Comparison of ENCODE assay signal across 11 mouse cellular contexts in the genomic region with DNA sequence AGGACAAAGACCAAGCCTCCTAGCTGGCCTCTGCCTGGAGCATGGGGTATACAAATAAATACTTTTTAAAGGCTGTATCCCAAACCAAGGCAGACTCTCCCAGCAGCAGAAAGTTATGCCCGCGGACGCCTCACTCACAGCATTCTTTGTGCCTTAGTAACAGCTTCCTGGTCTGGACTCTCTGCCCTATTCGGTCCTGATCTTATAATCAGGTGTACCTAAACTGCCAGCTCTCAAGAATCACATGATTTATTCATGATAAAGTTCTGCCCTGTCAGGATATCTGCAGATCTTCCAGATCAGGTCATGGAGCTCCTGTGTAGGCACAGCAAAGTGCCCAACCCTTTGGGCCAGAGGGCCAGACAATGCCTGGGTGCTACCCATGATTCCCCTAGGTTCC. TPM values are rescaled to one million over a fixed set of nuclear protein-coding genes. Genes with fewer than 3 reads are reported as not detected.
A peak's percentile ranks its signal among the peaks of the same experiment; 100 is the strongest.
DNase-seq lines count a peak whose midpoint lies in the region; ATAC-seq and TF ChIP-seq lines count a peak whose summit lies in the region.
"Had no signal": no experiment of that assay in that cellular context is flagged by ENCODE, and none has a peak within 500 bp of the region (broad histone marks: within the 10 kb centered on the region; RNA-seq: fewer than 3 reads in every experiment).

No protein-coding gene starts in this region.

- peak overlapping the region; percentile 95 for H3K27ac ChIP-seq in lung, postnatal 0 days (ENCODE audit: low read length)
- H3K27ac ChIP-seq in intestine, embryonic 14.5 days (ENCODE audit: low read depth): peak overlapping the region; percentile 80
- no peak overlapping the region; the same call in 1 of the 2 replicates for H3K27ac ChIP-seq in liver, embryonic 11.5 days (ENCODE audit: low read depth, low read length)
- peak overlapping the region; percentile 94 for H3K27ac ChIP-seq in stomach, postnatal 0 days (replicated peaks)
- H3K27ac ChIP-seq: neural tube, embryonic 15.5 days had no signal

- TF ChIP-seq CTCF in lung, postnatal 0 days (IDR thresholded peaks at IDR 0.05): no peak
- no peak for TF ChIP-seq CTCF in stomach, postnatal 0 days (IDR thresholded peaks at IDR 0.05; ENCODE audit: low read depth)

- H3K4me3 ChIP-seq in lung, postnatal 0 days (ENCODE audit: low read depth, low read length): no peak overlapping the region
- no peak overlapping the region for H3K4me3 ChIP-seq in intestine, embryonic 14.5 days (ENCODE audit: low read depth, low read length)
- no peak overlapping the region for H3K4me3 ChIP-seq in liver, embryonic 11.5 days (ENCODE audit: low read depth, low read length)
- H3K4me3 ChIP-seq in stomach, postnatal 0 days (ENCODE audit: low read depth, low read length): peak overlapping the region; percentile 13; the same call in 1 of the 2 replicates
- H3K4me3 ChIP-seq: erythroblast, embryonic 14.5 days; neural tube, embryonic 15.5 days had no signal

- no peak overlapping the region for H3K9ac ChIP-seq in lung, postnatal 0 days (replicated peaks; ENCODE audit: low read depth)
- H3K9ac ChIP-seq in intestine, embryonic 14.5 days (ENCODE audit: low read length): no peak overlapping the region
- H3K9ac ChIP-seq in liver, embryonic 11.5 days (ENCODE audit: low read depth, low read length): no peak overlapping the region
- no peak overlapping the region; the same call in 1 of the 2 replicates for H3K9ac ChIP-seq in stomach, postnatal 0 days (ENCODE audit: low read length)
- H3K9ac ChIP-seq: neural tube, embryonic 15.5 days had no signal

- peak; percentile 61 for DNase-seq in lung, postnatal 0 days (ENCODE audit: low spot score)
- no peak for DNase-seq in lung, postnatal 14 days
- DNase-seq in intestine, embryonic 14.5 days (ENCODE audit: low spot score): peak; percentile 66
- no peak for DNase-seq in liver, embryonic 11.5 days (ENCODE audit: low spot score)
- peak; percentile 55 for DNase-seq in stomach, postnatal 0 days (ENCODE audit: low spot score)
- no peak for DNase-seq in cerebellum, adult 9-10 months
- no peak for DNase-seq in right cerebral cortex, postnatal 36 days (ENCODE audit: low spot score in 2 of 2)
- DNase-seq: thymus, postnatal 4 days had no signal

- no peaks in the 10 kb centered on the region for H3K27me3 ChIP-seq in lung, postnatal 0 days (replicated peaks; ENCODE audit: insufficient read depth, low read length)
- no peaks in the 10 kb centered on the region for H3K27me3 ChIP-seq in intestine, embryonic 14.5 days (replicated peaks; ENCODE audit: control insufficient read depth, insufficient read depth, low read length)
- H3K27me3 ChIP-seq in liver, embryonic 11.5 days (replicated peaks; ENCODE audit: control insufficient read depth, insufficient read depth, low read length): peaks cover 24% of the 10 kb centered on the region
- H3K27me3 ChIP-seq in stomach, postnatal 0 days (ENCODE audit: control insufficient read depth, insufficient read depth, low read length): no peaks in the 10 kb centered on the region
- H3K27me3 ChIP-seq: neural tube, embryonic 15.5 days had no signal

- TF ChIP-seq EP300 in lung, postnatal 0 days (IDR thresholded peaks at IDR 0.05): no peak
- TF ChIP-seq EP300 in stomach, postnatal 0 days (optimal IDR thresholded peaks at IDR 0.05): no peak

- no peak for ATAC-seq in lung, postnatal 0 days
- 0 out of 2 replicates have a peak, but pooled peaks have one; percentile 1 for ATAC-seq in intestine, embryonic 14.5 days (replicated peaks; ENCODE audit: low FRiP score, low TSS enrichment, low read depth)
- no peak for ATAC-seq in liver, embryonic 11.5 days (replicated peaks; ENCODE audit: low FRiP score)
- ATAC-seq in stomach, postnatal 0 days (ENCODE audit: low FRiP score, low TSS enrichment): peak; percentile 36

- H3K9me3 ChIP-seq in lung, postnatal 0 days (ENCODE audit: low read length): no peaks in the 10 kb centered on the region
- H3K9me3 ChIP-seq in intestine, embryonic 14.5 days (ENCODE audit: control insufficient read depth, low read length): no peaks in the 10 kb centered on the region
- H3K9me3 ChIP-seq in liver, embryonic 11.5 days (ENCODE audit: control insufficient read depth, low read length): no peaks in the 10 kb centered on the region
- H3K9me3 ChIP-seq in stomach, postnatal 0 days (ENCODE audit: control insufficient read depth, low read length): no peaks in the 10 kb centered on the region
- H3K9me3 ChIP-seq: G1E; neural tube, embryonic 15.5 days had no signal

- no peaks in the 10 kb centered on the region for H3K36me3 ChIP-seq in lung, postnatal 0 days (ENCODE audit: insufficient read depth, low read length)
- no peaks in the 10 kb centered on the region for H3K36me3 ChIP-seq in intestine, embryonic 14.5 days (ENCODE audit: control insufficient read depth, insufficient read depth, low read length)
- H3K36me3 ChIP-seq in liver, embryonic 11.5 days (ENCODE audit: control insufficient read depth, insufficient read depth, low read length): no peaks in the 10 kb centered on the region
- H3K36me3 ChIP-seq in stomach, postnatal 0 days (ENCODE audit: control insufficient read depth, insufficient read depth, low read length): no peaks in the 10 kb centered on the region
- H3K36me3 ChIP-seq: G1E had no signal

- WGBS in lung, postnatal 0 days: 36% methylated on average over 4 of the region's 4 CpGs
- WGBS in intestine, embryonic 14.5 days: 58% methylated on average over 4 of the region's 4 CpGs
- WGBS in liver, embryonic 11.5 days: 52% methylated on average over 4 of the region's 4 CpGs
- WGBS in stomach, postnatal 0 days: 46% methylated on average over 4 of the region's 4 CpGs

- H3K4me2 ChIP-seq in lung, postnatal 0 days (replicated peaks; ENCODE audit: low read depth, low read length): peak overlapping the region; percentile 36
- peak overlapping the region; percentile 20 for H3K4me2 ChIP-seq in intestine, embryonic 14.5 days (ENCODE audit: low read length)
- H3K4me2 ChIP-seq in liver, embryonic 11.5 days: peak overlapping the region; percentile 41
- peak overlapping the region; percentile 76 for H3K4me2 ChIP-seq in stomach, postnatal 0 days (replicated peaks; ENCODE audit: low read depth)
- H3K4me2 ChIP-seq: neural tube, embryonic 15.5 days had no signal

- H3K4me1 ChIP-seq in lung, postnatal 0 days (ENCODE audit: insufficient read depth, low read depth, low read length): no peaks in the 10 kb centered on the region
- H3K4me1 ChIP-seq in intestine, embryonic 14.5 days (replicated peaks; ENCODE audit: control insufficient read depth, insufficient read depth, low read length): peaks cover 8% of the 10 kb centered on the region
- 0 out of 2 replicates have a peak, but pooled peaks cover 5% of the 10 kb centered on the region for H3K4me1 ChIP-seq in liver, embryonic 11.5 days (replicated peaks; ENCODE audit: control insufficient read depth, insufficient read depth, low read length)
- no peaks in the 10 kb centered on the region for H3K4me1 ChIP-seq in stomach, postnatal 0 days (replicated peaks; ENCODE audit: control insufficient read depth, insufficient read depth)

RNA-seq across cellular contexts. Expression of gene Cgn, which starts 3.4 kb away (rescaled TPM):
- 29.6 and 37.6 TPM in 2 replicates for polyA plus RNA-seq in lung, postnatal 0 days (2015; fragmentation: Nextera tagmentation; extraction: Ambion mirVana)
- 38.9 and 41.9 TPM in 2 replicates for polyA plus RNA-seq in intestine, embryonic 14.5 days (2014; fragmentation: Nextera tagmentation; extraction: Ambion mirVana)
- 10.6 and 11.5 TPM in 2 replicates for polyA plus RNA-seq in liver, embryonic 11.5 days (2014; fragmentation: Nextera tagmentation; extraction: Ambion mirVana)
- 24.7 and 25.2 TPM in 2 replicates for polyA plus RNA-seq in stomach, postnatal 0 days (2015; fragmentation: Nextera tagmentation; extraction: Ambion mirVana)

RNA-seq across cellular contexts. Expression of gene Pogz, which starts 54.4 kb away (rescaled TPM):
- polyA plus RNA-seq in lung, postnatal 0 days (2015; fragmentation: Nextera tagmentation; extraction: Ambion mirVana): 6.8 and 8.1 TPM in 2 replicates
- 19.6 and 19.9 TPM in 2 replicates for polyA plus RNA-seq in intestine, embryonic 14.5 days (2014; fragmentation: Nextera tagmentation; extraction: Ambion mirVana)
- polyA plus RNA-seq in liver, embryonic 11.5 days (2014; fragmentation: Nextera tagmentation; extraction: Ambion mirVana): 12.2 and 12.7 TPM in 2 replicates
- 4.1 and 4.6 TPM in 2 replicates for polyA plus RNA-seq in stomach, postnatal 0 days (2015; fragmentation: Nextera tagmentation; extraction: Ambion mirVana)

Comparison
In these comparisons a context has a peak if more than half of its experiments do, and no peak if none do; other contexts are left out.
1. DNase-seq: peak in lung, postnatal 0 days (single experiment), intestine, embryonic 14.5 days (single experiment) and stomach, postnatal 0 days (single experiment); none in lung, postnatal 14 days (single experiment), liver, embryonic 11.5 days (single experiment), cerebellum, adult 9-10 months (single experiment) and right cerebral cortex, postnatal 36 days (0 of 2).
2. ATAC-seq: peak in intestine, embryonic 14.5 days (single experiment) and stomach, postnatal 0 days (single experiment); none in lung, postnatal 0 days (single experiment) and liver, embryonic 11.5 days (single experiment).
3. H3K4me2 ChIP-seq: peak in every context shown above with its lines; median percentile 76 in stomach, postnatal 0 days; 41 in liver, embryonic 11.5 days; 36 in lung, postnatal 0 days; 20 in intestine, embryonic 14.5 days.